Mouse (Mus musculus): ENCODE measurements around the gene Mrpl48. TPM values are rescaled to one million over a fixed set of nuclear protein-coding genes. Genes with fewer than 3 reads are reported as not detected.

The Mrpl48 gene
- total and polyA plus RNA-seq, 3 experiments, result 39.5 to 67.3 TPM; not detected in 1

DNA sequence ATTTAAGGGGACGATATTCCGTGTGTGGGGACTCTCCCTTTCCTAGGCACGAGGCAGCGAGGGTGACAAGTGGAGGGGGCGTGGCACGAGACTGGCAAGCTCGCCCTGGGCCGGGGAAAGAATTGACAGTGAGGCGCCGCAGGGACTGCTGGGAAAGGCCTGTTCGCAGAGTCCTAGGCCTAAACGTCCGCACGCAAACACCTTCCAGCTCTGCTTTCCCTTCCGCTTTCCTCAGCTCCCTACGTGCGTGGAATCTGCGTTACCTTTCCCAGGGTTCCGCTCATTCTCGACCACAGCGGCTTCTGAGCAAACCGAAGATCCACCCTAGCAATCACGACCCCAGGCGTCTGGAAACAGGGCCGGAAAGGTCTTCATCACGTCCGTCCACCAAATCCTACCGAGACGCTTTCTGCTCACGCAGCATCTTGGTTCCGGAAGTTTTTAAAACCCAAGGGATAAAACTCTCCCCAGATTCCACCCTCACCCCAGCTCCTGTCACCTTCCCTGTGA is 25.3 kb downstream of the Mrpl48 start (continued):
- peak; percentile 37 to 84; a peak in 2 of 4 replicates for TF ChIP-seq POLR2A (IDR thresholded peaks at IDR 0.05; ENCODE audit: control insufficient read depth in 1 of 2, insufficient read depth in 1 of 2, low read depth in 1 of 2, low read length in 2 of 2, poor library complexity in 1 of 2)
- TF ChIP-seq MYC (IDR thresholded peaks at IDR 0.05; ENCODE audit: low read depth, low read length), result peak; percentile 64; the same call in 1 of the 2 replicates
- peak; percentile 69 for TF ChIP-seq TCF12 (IDR thresholded peaks at IDR 0.05; ENCODE audit: low read depth, low read length)
- no peak for TF ChIP-seq E2F4 (IDR thresholded peaks at IDR 0.05; ENCODE audit: borderline replicate concordance, low read depth, low read length)
- TF ChIP-seq EP300 (IDR thresholded peaks at IDR 0.05; ENCODE audit: low read depth in 1 of 2, low read length in 2 of 2), result no peak
- TF ChIP-seq CTCF (IDR thresholded peaks at IDR 0.05 in 2 of 3, conservative IDR thresholded peaks at IDR 0.05 in 1 of 3; ENCODE audit: control insufficient read depth in 1 of 3, insufficient read depth in 1 of 3, low read depth in 2 of 3, low read length in 3 of 3, poor library complexity in 1 of 3, severe bottlenecking in 1 of 3), result no peak
- no peak for TF ChIP-seq MAZ (IDR thresholded peaks at IDR 0.05; ENCODE audit: low read depth, low read length)
- no peak for TF ChIP-seq SMC3 (IDR thresholded peaks at IDR 0.05; ENCODE audit: low read depth, low read length)
- no peak for TF ChIP-seq UBTF (IDR thresholded peaks at IDR 0.05; ENCODE audit: borderline replicate concordance, insufficient read depth, low read depth, low read length)
- TF ChIP-seq MXI1 (IDR thresholded peaks at IDR 0.05; ENCODE audit: low read depth, low read length), result peak; percentile 94; the same call in 1 of the 2 replicates
- no peak for TF ChIP-seq ETS1 (IDR thresholded peaks at IDR 0.05; ENCODE audit: low read depth, low read length)
- TF ChIP-seq ZMIZ1 (IDR thresholded peaks at IDR 0.05; ENCODE audit: low read depth, low read length), result no peak
- TF ChIP-seq TAL1 (IDR thresholded peaks at IDR 0.05; ENCODE audit: low read length), result no peak
- TF ChIP-seq POLR2AphosphoS2 (IDR thresholded peaks at IDR 0.05; ENCODE audit: low read length), result no peak
- TF ChIP-seq RCOR1 (IDR thresholded peaks at IDR 0.05; ENCODE audit: low read depth, low read length), result 0 out of 2 replicates have a peak, but pooled peaks have one; percentile 10
- TF ChIP-seq BHLHE40 (IDR thresholded peaks at IDR 0.05; ENCODE audit: borderline replicate concordance, low read depth, low read length), result no peak
- TF ChIP-seq CHD1 (IDR thresholded peaks at IDR 0.05; ENCODE audit: low read depth, low read length), result no peak
- peak; percentile 95 for TF ChIP-seq TBP (IDR thresholded peaks at IDR 0.05; ENCODE audit: low read depth, low read length)
- TF ChIP-seq NELFE (IDR thresholded peaks at IDR 0.05; ENCODE audit: low read depth, low read length), result peak; percentile 52; the same call in 1 of the 2 replicates
- no peak for TF ChIP-seq ZKSCAN1 (IDR thresholded peaks at IDR 0.05; ENCODE audit: low read depth, low read length)
- no peak for TF ChIP-seq POLR2AphosphoS5 (IDR thresholded peaks at IDR 0.05; ENCODE audit: borderline replicate concordance, low read depth, low read length)

DNA sequence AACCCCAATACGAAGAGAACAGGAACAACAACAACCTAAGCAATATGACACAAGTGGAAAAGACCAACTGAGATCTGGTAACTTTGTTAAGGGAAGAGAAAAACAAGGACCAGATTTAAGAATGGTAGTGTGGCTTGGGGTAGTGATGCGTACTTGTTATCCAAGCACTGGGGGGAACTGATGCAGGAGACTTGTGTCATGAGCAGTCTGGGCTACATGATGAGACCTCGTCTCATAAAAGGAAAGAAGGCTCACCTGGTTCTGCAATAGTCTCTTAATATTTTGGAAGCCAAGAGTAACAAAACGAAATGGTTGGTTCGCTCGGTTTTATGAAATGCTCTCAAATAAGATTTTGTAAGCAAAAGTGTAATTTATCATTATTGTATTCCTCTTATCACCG is 25.9 kb downstream of the Mrpl48 start:
- TF ChIP-seq EP300 (IDR thresholded peaks at IDR 0.05; ENCODE audit: low read depth in 1 of 2, low read length in 2 of 2), result no peak
- TF ChIP-seq CTCF (IDR thresholded peaks at IDR 0.05 in 2 of 3, conservative IDR thresholded peaks at IDR 0.05 in 1 of 3; ENCODE audit: control insufficient read depth in 1 of 3, insufficient read depth in 1 of 3, low read depth in 2 of 3, low read length in 3 of 3, poor library complexity in 1 of 3, severe bottlenecking in 1 of 3), result no peak
- no peak for TF ChIP-seq MAZ (IDR thresholded peaks at IDR 0.05; ENCODE audit: low read depth, low read length)
- no peak for TF ChIP-seq ZC3H11A (IDR thresholded peaks at IDR 0.05; ENCODE audit: low read depth, low read length)
- TF ChIP-seq RCOR1 (IDR thresholded peaks at IDR 0.05; ENCODE audit: low read depth, low read length), result no peak
- no peak for TF ChIP-seq RAD21 (IDR thresholded peaks at IDR 0.05; ENCODE audit: low read depth, low read length)
- no peak for TF ChIP-seq POLR2AphosphoS2 (IDR thresholded peaks at IDR 0.05; ENCODE audit: low read length)
- TF ChIP-seq ZNF384 (IDR thresholded peaks at IDR 0.05; ENCODE audit: low read depth, low read length), result no peak
- TF ChIP-seq TAL1 (IDR thresholded peaks at IDR 0.05; ENCODE audit: low read length), result no peak
- TF ChIP-seq SMC3 (IDR thresholded peaks at IDR 0.05; ENCODE audit: low read depth, low read length), result no peak
- no peak for TF ChIP-seq ZKSCAN1 (IDR thresholded peaks at IDR 0.05; ENCODE audit: low read depth, low read length)
- no peak for TF ChIP-seq HCFC1 (IDR thresholded peaks at IDR 0.05; ENCODE audit: low read depth, low read length)
- no peak for TF ChIP-seq NRF1 (IDR thresholded peaks at IDR 0.05; ENCODE audit: insufficient read depth, low read depth, low read length, poor library complexity, severe bottlenecking)
- TF ChIP-seq E2F4 (IDR thresholded peaks at IDR 0.05; ENCODE audit: borderline replicate concordance, low read depth, low read length), result no peak
- TF ChIP-seq NELFE (IDR thresholded peaks at IDR 0.05; ENCODE audit: low read depth, low read length), result no peak
- TF ChIP-seq GATA1 (IDR thresholded peaks at IDR 0.05; ENCODE audit: low read depth, low read length), result no peak
- TF ChIP-seq MEF2A (IDR thresholded peaks at IDR 0.05; ENCODE audit: extremely low read depth, insufficient replicate concordance, low read depth, low read length, poor library complexity, severe bottlenecking), result no peak
- TF ChIP-seq MYB (IDR thresholded peaks at IDR 0.05; ENCODE audit: low read depth, low read length), result no peak
- Histone ChIP-seq H3K9me3 (replicated peaks; ENCODE audit: insufficient read depth, low read length) (no peaks in the 10 kb centered on the region), H3K79me2 (ENCODE audit: control insufficient read depth, insufficient read depth, low read length, poor library complexity) (no peaks in the 10 kb centered on the region; the same call in 1 of the 2 replicates), H3K36me3 (ENCODE audit: control insufficient read depth in 1 of 2, insufficient read depth in 2 of 2, low read length in 2 of 2) (peaks cover 0 to 11% of the 10 kb centered on the region in 2 experiments; a peak in 2 of 4 replicates), H3K4me1 (ENCODE audit: control insufficient read depth in 1 of 2, insufficient read depth in 2 of 2, low read length in 2 of 2) (peaks cover 2% of the 10 kb centered on the region in 2 experiments; a peak in 3 of 4 replicates), H3K9ac (ENCODE audit: control insufficient read depth, low read depth, low read length, poor library complexity, severe bottlenecking) (peak overlapping the region; percentile 92), H3K4me3 (ENCODE audit: control insufficient read depth in 1 of 2, insufficient read depth in 1 of 2, low read depth in 2 of 2, low read length in 2 of 2) (peak overlapping the region; percentile 90 to 95), H3K27me3 (ENCODE audit: control insufficient read depth in 1 of 2, insufficient read depth in 2 of 2, low read length in 2 of 2) (no peaks in the 10 kb centered on the region), H3K27ac (ENCODE audit: control insufficient read depth, low read depth, low read length) (no peak overlapping the region)
- DNase-seq (ENCODE audit: low read depth, low spot score), result no peak
